Mouse (Mus musculus) spleen, adult 12 weeks (tissue): ENCODE data around the gene Pacsin2.

Experiments used
- DNase-seq: peaks from one replicate; pipeline ENCODE4 v3.0.0; 2022; ENCODE audit warnings: low spot score

The Pacsin2 gene

DNA sequence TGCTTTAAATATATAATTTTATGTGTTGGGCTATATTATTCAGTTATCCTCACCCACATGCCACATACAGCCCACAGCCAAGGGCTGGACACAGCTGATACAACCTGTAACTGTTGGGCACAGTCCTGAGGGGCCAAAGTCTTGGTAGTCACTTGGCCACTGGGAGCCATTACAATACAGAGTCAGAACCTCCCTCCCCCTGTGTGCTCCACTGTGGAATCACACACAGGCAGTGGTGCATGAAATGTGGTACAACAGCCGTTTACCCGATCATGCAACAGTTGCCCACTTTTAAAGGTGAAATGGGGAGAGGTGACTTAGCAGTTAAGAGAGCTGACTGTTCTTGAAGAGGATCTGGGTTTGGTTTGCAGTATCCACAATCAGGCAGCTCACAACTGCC lies 14.4 kb downstream of the Pacsin2 start:
- no peak for DNase-seq

DNA sequence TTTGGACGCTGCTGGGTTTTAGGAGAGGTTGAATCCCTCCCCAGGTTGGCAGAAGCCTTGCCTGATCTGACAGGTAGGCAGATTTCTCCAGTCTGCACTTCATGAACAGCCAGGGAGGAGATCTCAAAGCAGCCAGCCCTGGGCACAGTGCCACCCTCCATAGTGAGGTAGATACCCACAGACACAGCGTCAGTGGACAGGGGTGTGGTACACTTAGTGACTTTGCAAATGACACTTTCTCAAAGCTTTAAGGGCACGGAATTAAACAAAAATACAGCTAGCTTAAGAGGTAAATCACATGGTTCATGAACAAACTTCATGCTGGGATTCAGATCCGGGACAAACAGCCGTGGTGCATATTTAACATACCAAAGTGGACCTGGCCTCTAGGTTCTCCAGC lies 15.8 kb downstream of the Pacsin2 start:
- DNase-seq: peak; percentile 52

- DNase-seq: no peak
Measured at GRCm38 (mm10) chr15:83447791-83448544, 16.4 kb downstream of the Pacsin2 start.

GRCm38 (mm10) chr15:83445908-83446307 lies 18.5 kb downstream of the Pacsin2 start:
- DNase-seq: no peak

- DNase-seq: no peak
Measured at GRCm38 (mm10) chr15:83445383-83445782, 19.0 kb downstream of the Pacsin2 start.

- DNase-seq: no peak
Measured at GRCm38 (mm10) chr15:83444425-83444824, 20.0 kb downstream of the Pacsin2 start.

DNA sequence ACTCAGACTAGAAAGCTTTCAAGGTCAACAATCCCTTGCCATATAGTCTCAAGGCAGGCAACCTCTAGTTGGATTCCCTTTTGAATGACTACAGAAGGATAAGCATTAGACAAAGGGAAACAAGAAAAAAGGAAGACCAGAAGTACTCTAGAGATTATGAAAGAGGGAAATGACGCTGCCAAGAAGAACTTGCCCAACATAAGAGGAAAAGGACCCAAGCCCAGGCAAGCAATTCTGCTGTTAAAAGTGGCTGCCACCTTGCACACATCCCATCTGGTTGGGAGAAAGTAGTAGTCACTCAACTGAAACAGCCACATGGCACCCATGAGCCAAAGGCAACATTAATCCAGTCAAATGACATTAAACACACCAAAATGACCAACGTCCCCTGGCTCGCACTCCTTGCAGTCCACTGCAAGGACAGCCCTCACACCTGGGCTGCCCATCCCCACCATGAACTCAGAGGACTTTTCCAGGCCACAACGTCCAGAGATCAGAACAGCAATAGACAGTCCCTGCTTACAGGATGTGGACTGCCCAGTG lies 21.8 kb downstream of the Pacsin2 start:
- no peak for DNase-seq

- DNase-seq: no peak
Measured at GRCm38 (mm10) chr15:83440726-83441125, 23.7 kb downstream of the Pacsin2 start.

GRCm38 (mm10) chr15:83436541-83436940 lies 27.9 kb downstream of the Pacsin2 start:
- DNase-seq: no peak

DNA sequence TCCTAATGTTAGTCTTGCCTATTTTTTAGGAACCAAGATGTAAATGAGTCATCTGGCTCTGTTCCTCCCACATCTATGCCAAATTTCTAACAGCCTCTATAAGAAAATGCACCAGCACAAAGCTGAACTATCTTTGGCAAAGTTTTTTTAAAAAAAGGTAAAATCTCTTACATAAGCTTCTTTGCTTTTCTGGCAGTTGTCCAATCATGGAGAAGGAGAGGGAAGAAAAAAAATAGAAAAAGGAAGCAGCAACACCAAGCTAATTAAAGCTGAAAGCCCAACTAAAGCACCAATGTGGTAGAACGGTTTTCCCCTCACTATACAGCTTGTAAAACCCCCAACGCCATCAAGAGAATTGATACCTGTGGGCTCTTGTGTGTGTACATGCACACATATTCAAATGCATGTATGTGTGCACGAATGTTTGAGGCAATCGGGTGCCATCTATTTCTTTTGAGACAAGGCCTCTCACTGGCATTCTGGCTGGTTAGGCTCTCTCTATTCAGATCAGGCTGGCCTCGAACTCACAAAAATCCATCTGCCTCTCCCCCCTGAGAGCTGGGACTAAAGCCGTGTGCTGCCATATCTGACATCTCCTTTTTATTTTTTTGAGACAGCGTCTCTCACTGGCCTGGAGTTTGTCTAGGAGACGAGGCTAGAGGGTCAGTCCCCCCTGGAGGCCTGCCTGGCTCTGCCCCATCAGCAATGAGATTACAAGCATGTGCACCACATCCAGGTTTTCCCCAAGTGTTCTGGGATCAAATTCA lies 28.9 kb downstream of the Pacsin2 start:
- DNase-seq: no peak

GRCm38 (mm10) chr15:83434692-83435091 lies 29.7 kb downstream of the Pacsin2 start:
- DNase-seq: no peak

GRCm38 (mm10) chr15:83433344-83433743 lies 31.1 kb downstream of the Pacsin2 start:
- no peak for DNase-seq

DNA sequence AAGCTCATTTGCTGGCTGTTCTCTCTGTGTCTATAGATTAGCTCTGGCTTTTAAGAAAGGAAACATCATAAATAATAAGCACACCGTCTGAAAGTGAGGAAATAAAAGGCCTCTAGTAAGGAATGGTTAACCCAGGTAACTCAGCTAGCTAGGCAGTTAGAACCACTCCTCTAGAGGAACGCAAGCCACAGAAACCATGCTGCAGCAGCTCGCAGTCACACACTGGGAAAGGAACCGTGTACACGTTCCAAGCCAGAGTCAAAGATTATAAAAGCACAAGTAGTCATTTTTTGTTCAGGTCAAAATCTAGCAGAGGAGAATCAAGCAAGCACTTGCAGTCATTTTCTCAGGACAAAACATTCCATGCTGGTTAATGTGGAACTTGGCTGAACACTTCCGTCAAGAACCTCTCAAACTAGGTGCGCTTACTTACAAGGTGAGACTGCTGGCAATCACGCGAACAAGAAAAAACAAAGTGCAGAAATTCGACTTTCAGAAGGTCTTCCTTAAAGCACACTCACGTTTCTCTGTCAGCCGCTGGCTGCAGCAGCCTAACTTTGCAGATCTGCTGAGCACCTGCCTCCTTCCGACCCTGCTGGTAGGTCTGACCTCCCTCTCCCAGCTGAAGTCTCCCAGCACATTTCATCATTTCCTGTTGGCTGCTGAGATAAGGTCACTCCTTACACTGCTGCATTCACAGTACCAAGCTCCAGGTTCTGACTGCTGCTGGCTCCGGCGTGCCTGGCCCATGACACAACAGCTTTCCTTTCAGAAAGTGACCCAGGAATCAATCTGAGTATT lies 32.0 kb downstream of the Pacsin2 start:
- peak; percentile 48 for DNase-seq

- no peak for DNase-seq
Measured at GRCm38 (mm10) chr15:83430986-83431763, 33.2 kb downstream of the Pacsin2 start.

DNA sequence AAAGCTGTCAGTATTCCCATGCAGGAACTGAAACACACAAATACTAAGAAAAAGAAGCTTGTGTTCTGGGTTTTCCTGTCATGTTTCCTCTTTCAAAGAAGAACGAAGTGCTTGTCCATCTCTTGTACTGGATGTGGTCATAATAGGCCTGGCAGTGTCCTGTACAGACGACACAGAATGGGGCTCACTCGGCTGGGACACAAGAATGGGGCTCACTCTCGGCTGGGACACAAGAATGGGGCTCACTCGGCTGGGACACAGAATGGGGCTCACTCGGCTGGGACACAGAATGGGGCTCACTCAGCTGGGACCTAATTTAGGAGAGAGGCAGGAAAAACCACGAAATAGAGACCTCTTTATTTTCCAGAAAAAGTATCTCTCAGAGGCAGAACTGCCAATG lies 34.0 kb downstream of the Pacsin2 start:
- DNase-seq: no peak

GRCm38 (mm10) chr15:83428586-83428985 lies 35.8 kb downstream of the Pacsin2 start:
- no peak for DNase-seq

- DNase-seq: no peak
Measured at GRCm38 (mm10) chr15:83427294-83428163, 36.9 kb downstream of the Pacsin2 start.

GRCm38 (mm10) chr15:83425794-83426193 lies 38.6 kb downstream of the Pacsin2 start:
- DNase-seq: no peak

DNA sequence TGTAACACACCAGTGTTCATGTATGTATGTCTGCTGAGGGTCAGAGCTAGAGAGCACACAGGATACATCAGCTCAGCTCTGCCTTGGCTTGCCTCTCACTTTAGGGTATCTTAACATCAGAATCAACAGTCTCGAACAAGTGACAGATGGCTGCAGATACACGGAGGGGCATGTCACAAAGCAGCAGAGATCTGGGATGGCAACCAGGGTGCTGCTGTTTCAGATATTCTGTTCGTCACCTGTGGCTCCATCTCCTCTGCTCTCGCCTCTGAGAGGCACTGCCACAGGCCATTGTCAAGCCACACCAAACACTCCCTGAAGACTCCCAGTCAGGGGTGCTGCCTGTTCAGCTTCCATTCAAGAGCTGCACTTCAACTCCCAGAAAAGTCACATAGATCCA lies 39.1 kb downstream of the Pacsin2 start:
- no peak for DNase-seq

DNA sequence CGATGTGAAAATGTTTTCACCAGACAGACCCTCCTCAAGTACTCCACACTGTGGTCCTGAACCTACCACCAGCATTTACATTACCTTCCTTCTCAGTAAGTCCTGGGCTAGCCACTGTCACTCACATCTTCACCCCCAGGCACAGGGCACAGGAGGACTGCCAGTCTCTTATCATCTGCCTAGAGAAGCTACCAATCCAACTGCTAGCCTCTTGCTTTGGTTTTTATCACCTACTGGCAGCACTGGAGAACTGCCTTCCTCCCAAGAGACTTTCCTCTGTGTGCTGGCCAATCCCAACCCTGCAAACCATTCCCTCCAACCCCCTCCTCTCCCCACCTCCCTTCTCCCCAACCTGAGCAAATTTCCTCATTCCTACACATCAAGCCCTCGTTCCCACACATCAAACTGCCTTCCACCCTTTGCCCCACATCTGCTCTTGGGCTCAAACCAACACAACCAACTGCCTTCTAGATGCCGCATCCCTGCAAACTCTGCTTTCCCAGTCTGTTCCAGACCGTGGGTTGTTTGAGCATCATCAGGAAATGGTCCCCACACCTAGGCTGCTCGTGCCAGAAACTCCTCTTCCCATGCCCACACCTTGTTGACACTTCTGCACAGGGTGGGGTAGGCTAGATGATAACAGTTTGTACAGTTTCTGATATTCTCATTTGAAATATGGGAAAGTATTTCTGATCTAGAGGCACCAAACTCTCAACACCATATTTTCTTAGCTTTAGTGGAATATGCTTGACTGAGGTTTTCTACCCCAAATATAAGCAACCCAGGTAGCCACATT lies 40.6 kb downstream of the Pacsin2 start:
- DNase-seq: peak; percentile 49
